Comparison of ENCODE assay signal across 11 mouse cellular contexts in the genomic region with DNA sequence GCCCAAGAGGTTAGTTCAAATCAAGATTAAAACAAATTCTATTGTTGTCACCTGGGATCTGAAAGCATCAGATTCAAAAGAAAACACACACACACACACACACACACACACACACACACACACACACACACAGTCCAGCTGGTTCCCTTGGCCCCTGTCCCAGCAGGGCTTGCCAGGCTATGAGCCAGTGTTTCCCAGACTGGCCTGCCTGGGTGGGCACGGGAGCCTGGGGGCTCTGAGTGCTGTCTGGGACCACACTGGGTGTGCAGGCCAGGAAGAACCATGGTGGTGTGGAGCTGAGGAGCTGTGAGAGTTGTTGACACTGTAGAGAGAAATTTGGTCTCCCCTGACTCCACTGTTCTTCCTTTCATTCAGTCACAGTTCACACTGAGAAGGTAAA.
DNase-seq lines count a peak whose midpoint lies in the region; ATAC-seq and TF ChIP-seq lines count a peak whose summit lies in the region.
"Had no signal": no experiment of that assay in that cellular context is flagged by ENCODE, and none has a peak within 500 bp of the region (broad histone marks: within the 10 kb centered on the region; RNA-seq: fewer than 3 reads in every experiment).

No protein-coding gene starts in this region.

- H3K9me3 ChIP-seq in lung, embryonic 14.5 days (ENCODE audit: low read depth, low read length), result no peaks in the 10 kb centered on the region

- no peak for TF ChIP-seq POLR2A in lung, adult 2 months (IDR thresholded peaks at IDR 0.05; ENCODE audit: borderline replicate concordance, extremely low read depth, low read depth, low read length)

- no peak overlapping the region; the same call in 1 of the 2 replicates for H3K27ac ChIP-seq in lung, embryonic 14.5 days (ENCODE audit: low read depth)

- ATAC-seq in lung, embryonic 14.5 days (ENCODE audit: insufficient read depth), result no peak
- ATAC-seq in megakaryocyte-erythroid progenitor cell, adult 5-6 weeks (replicated peaks; ENCODE audit: low FRiP score, low TSS enrichment, poor library complexity, severe bottlenecking), result no peak

- H3K27me3 ChIP-seq in lung, embryonic 14.5 days (ENCODE audit: insufficient read depth, low read length), result no peaks in the 10 kb centered on the region
- H3K27me3 ChIP-seq: CH12.LX had no signal

- H3K36me3 ChIP-seq in lung, embryonic 14.5 days (ENCODE audit: insufficient read depth), result no peaks in the 10 kb centered on the region

- DNase-seq in gastrocnemius, postnatal 10 days, result peak; percentile 18
- DNase-seq in gastrocnemius, adult 18-20 months (ENCODE audit: low spot score), result no peak
- DNase-seq in lung, embryonic 14.5 days, result peak; percentile 37
- no peak for DNase-seq in lung, adult 2 months
- peak; percentile 2 for DNase-seq in thymus, postnatal 14 days
- no peak for DNase-seq in thymus, postnatal 0 days (ENCODE audit: low spot score)
- DNase-seq: adrenal gland, adult 2 months; layer of hippocampus, adult 9-11 months; liver had no signal

- peaks cover 3% of the 10 kb centered on the region; the same call in 1 of the 2 replicates for H3K4me1 ChIP-seq in lung, embryonic 14.5 days (ENCODE audit: insufficient read depth)
- H3K4me1 ChIP-seq in lung, adult 2 months (ENCODE audit: control insufficient read depth, insufficient read depth, low read length), result no peaks in the 10 kb centered on the region

- TF ChIP-seq CTCF in lung, embryonic 14.5 days (IDR thresholded peaks at IDR 0.05; ENCODE audit: low read depth), result no peak
- TF ChIP-seq CTCF in lung, adult 2 months (IDR thresholded peaks at IDR 0.05; ENCODE audit: insufficient read depth, low read length), result no peak

- no peak overlapping the region for H3K9ac ChIP-seq in lung, embryonic 14.5 days

- H3K4me2 ChIP-seq in lung, embryonic 14.5 days, result no peak overlapping the region

- WGBS in lung, embryonic 14.5 days, result 18% methylated on average over 1 of the region's 1 CpGs
- WGBS in lung, adult 2 months, result 35% methylated on average over 1 of the region's 1 CpGs

- no peak overlapping the region for H3K4me3 ChIP-seq in lung, embryonic 14.5 days (ENCODE audit: low read depth, low read length)
- no peak overlapping the region for H3K4me3 ChIP-seq in lung, adult 2 months (replicated peaks; ENCODE audit: extremely low read depth, low read depth, low read length)

Comparison
In these comparisons a context has a peak if more than half of its experiments do, and no peak if none do; other contexts are left out.
1. DNase-seq: peak in gastrocnemius, postnatal 10 days (single experiment), lung, embryonic 14.5 days (single experiment) and thymus, postnatal 14 days (single experiment); none in gastrocnemius, adult 18-20 months (single experiment), lung, adult 2 months (single experiment) and thymus, postnatal 0 days (single experiment).